Mouse (Mus musculus) liver, adult 2 months (tissue): Measurements from ENCODE around the gene Cfap299.

Source experiments
- CTCF ChIP-seq: fragments of 200-500 bp; IDR thresholded peaks from 2 replicates; pipeline ENCODE4 v1.5.1; 2011; ENCODE audit warnings: low read depth, low read length, control low read depth
- POLR2A ChIP-seq: fragments of 200-500 bp; IDR thresholded peaks from 2 replicates; pipeline ENCODE4 v1.6.1; 2011; ENCODE audit warnings: low read length, control low read depth; ENCODE audit not compliant: insufficient read depth; ENCODE audit errors: extremely low read depth

GRCm38 (mm10) chr5:98806492-98806891 is 477.4 kb downstream of the Cfap299 start:
- TF ChIP-seq CTCF (no peak), POLR2A (no peak)
